7 mouse cellular contexts compared by ENCODE assay signal in the genomic region with DNA sequence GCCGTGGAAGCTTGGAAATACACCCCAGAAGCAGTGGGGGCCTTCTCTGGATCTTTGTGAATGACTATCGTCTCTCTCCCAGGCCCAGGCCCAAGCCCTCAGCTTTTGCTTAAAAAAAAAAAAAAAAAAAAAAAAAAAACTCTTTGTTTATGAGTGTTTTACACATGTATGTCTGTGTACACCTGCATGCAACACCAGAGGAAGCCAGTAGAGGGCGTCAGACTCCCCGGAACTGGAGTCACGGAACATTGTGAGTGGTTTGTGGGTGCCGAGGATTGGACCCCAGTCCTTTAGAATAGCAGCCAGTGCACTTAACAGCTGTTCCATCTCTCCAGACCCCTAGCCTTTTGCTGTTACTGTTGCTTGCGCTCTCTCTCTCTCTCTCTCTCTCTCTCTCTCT. TPM values are rescaled to one million over a fixed set of nuclear protein-coding genes. Genes with fewer than 3 reads are reported as not detected.
DNase-seq lines count a peak whose midpoint lies in the region; ATAC-seq and TF ChIP-seq lines count a peak whose summit lies in the region.

No protein-coding gene starts in this region.

- no peak for ATAC-seq in megakaryocyte, adult 5-6 weeks (ENCODE audit: poor library complexity, severe bottlenecking)
- no peak for ATAC-seq in embryonic facial prominence, embryonic 14.5 days (ENCODE audit: low read depth)
- ATAC-seq in limb, embryonic 14.5 days (ENCODE audit: low FRiP score, low read depth): no peak
- ATAC-seq in stomach, embryonic 14.5 days (ENCODE audit: insufficient number of reproducible peaks, insufficient read depth, low FRiP score, low read depth): no peak

- H3K4me1 ChIP-seq in megakaryocyte, embryonic 14.5 days: peaks cover 98% of the 10 kb centered on the region
- no peaks in the 10 kb centered on the region for H3K4me1 ChIP-seq in embryonic facial prominence, embryonic 14.5 days (ENCODE audit: control insufficient read depth, insufficient read depth, low read length)
- H3K4me1 ChIP-seq in limb, embryonic 14.5 days (ENCODE audit: control insufficient read depth, insufficient read depth, low read length): 0 out of 2 replicates have a peak, but pooled peaks cover 5% of the 10 kb centered on the region
- H3K4me1 ChIP-seq in stomach, embryonic 14.5 days (ENCODE audit: control insufficient read depth, insufficient read depth, low read length): no peaks in the 10 kb centered on the region

- H3K36me3 ChIP-seq in megakaryocyte, embryonic 14.5 days (replicated peaks; ENCODE audit: low read length): peaks cover 99% of the 10 kb centered on the region
- no peaks in the 10 kb centered on the region for H3K36me3 ChIP-seq in embryonic facial prominence, embryonic 14.5 days (ENCODE audit: control insufficient read depth, insufficient read depth, low read length)
- no peaks in the 10 kb centered on the region for H3K36me3 ChIP-seq in limb, embryonic 14.5 days (ENCODE audit: control insufficient read depth, insufficient read depth, low read length)
- no peaks in the 10 kb centered on the region for H3K36me3 ChIP-seq in stomach, embryonic 14.5 days (ENCODE audit: control insufficient read depth, insufficient read depth, low read length)

- H3K27ac ChIP-seq in embryonic facial prominence, embryonic 14.5 days (replicated peaks; ENCODE audit: low read depth, low read length): no peak overlapping the region
- H3K27ac ChIP-seq in limb, embryonic 14.5 days (replicated peaks; ENCODE audit: low read depth, low read length): no peak overlapping the region
- H3K27ac ChIP-seq in stomach, embryonic 14.5 days (ENCODE audit: low read length): no peak overlapping the region

- H3K4me2 ChIP-seq in embryonic facial prominence, embryonic 14.5 days (ENCODE audit: low read depth, low read length): peak overlapping the region; percentile 40
- peak overlapping the region; percentile 36; the same call in 1 of the 2 replicates for H3K4me2 ChIP-seq in limb, embryonic 14.5 days (replicated peaks; ENCODE audit: low read depth, low read length, severe bottlenecking)
- H3K4me2 ChIP-seq in stomach, embryonic 14.5 days (replicated peaks; ENCODE audit: low read depth, low read length): peak overlapping the region; percentile 13; the same call in 1 of the 2 replicates

- DNase-seq in embryonic facial prominence, embryonic 14.5 days (ENCODE audit: low spot score): no peak
- DNase-seq in limb, embryonic 14.5 days (ENCODE audit: low spot score): no peak
- no peak for DNase-seq in urinary bladder, adult 18-20 months (ENCODE audit: low spot score in 2 of 2)
- no peak for DNase-seq in ovary, postnatal 36 days (ENCODE audit: low spot score)

- no peak for TF ChIP-seq POLR2A in limb, embryonic 14.5 days (IDR thresholded peaks at IDR 0.05; ENCODE audit: borderline replicate concordance, extremely low read depth, insufficient read depth, insufficient read length)

- peaks cover 10% of the 10 kb centered on the region; the same call in 1 of the 2 replicates for H3K9me3 ChIP-seq in megakaryocyte, embryonic 14.5 days
- H3K9me3 ChIP-seq in embryonic facial prominence, embryonic 14.5 days (ENCODE audit: control insufficient read depth, low read length): no peaks in the 10 kb centered on the region
- H3K9me3 ChIP-seq in limb, embryonic 14.5 days (ENCODE audit: control insufficient read depth, low read length): no peaks in the 10 kb centered on the region
- no peaks in the 10 kb centered on the region for H3K9me3 ChIP-seq in stomach, embryonic 14.5 days (ENCODE audit: control insufficient read depth, low read depth, low read length)

- H3K4me3 ChIP-seq in megakaryocyte, embryonic 14.5 days (replicated peaks): peak overlapping the region; percentile 62
- peak overlapping the region; percentile 18 for H3K4me3 ChIP-seq in embryonic facial prominence, embryonic 14.5 days (ENCODE audit: low read depth, low read length)
- peak overlapping the region; percentile 8; the same call in 1 of the 2 replicates for H3K4me3 ChIP-seq in limb, embryonic 14.5 days (replicated peaks; ENCODE audit: low read length)
- no peak overlapping the region for H3K4me3 ChIP-seq in stomach, embryonic 14.5 days (ENCODE audit: low read depth, low read length)

- H3K9ac ChIP-seq in embryonic facial prominence, embryonic 14.5 days (ENCODE audit: low read depth, low read length): no peak overlapping the region
- no peak overlapping the region for H3K9ac ChIP-seq in limb, embryonic 14.5 days (ENCODE audit: low read depth, low read length, severe bottlenecking)
- no peak overlapping the region for H3K9ac ChIP-seq in stomach, embryonic 14.5 days (replicated peaks; ENCODE audit: low read depth, low read length)

- 57% methylated on average over 7 of the region's 7 CpGs for WGBS in embryonic facial prominence, embryonic 14.5 days
- WGBS in limb, embryonic 14.5 days: 59% methylated on average over 7 of the region's 7 CpGs
- WGBS in stomach, embryonic 14.5 days: 72% methylated on average over 7 of the region's 7 CpGs

- H3K27me3 ChIP-seq in megakaryocyte, embryonic 14.5 days (replicated peaks): no peaks in the 10 kb centered on the region
- H3K27me3 ChIP-seq in embryonic facial prominence, embryonic 14.5 days (replicated peaks; ENCODE audit: control insufficient read depth, insufficient read depth, low read length): no peaks in the 10 kb centered on the region
- no peaks in the 10 kb centered on the region for H3K27me3 ChIP-seq in limb, embryonic 14.5 days (ENCODE audit: control insufficient read depth, insufficient read depth, low read length)
- no peaks in the 10 kb centered on the region for H3K27me3 ChIP-seq in stomach, embryonic 14.5 days (ENCODE audit: control insufficient read depth, insufficient read depth, low read length)

RNA-seq across cellular contexts. Expression of a gene that starts 49.8 kb away (rescaled TPM):
- 102 and 296 TPM in 2 replicates for polyA plus RNA-seq in megakaryocyte, embryonic 14.5 days (2012; ENCODE audit: insufficient read depth, low replicate concordance)
- total RNA-seq in megakaryocyte, adult 5-6 weeks (2015): 54.5 and 60.9 TPM in 2 replicates
- 9.5 and 21.8 TPM in 2 replicates for total RNA-seq in megakaryocyte, adult 5-6 weeks (2017)
- 9.3 and 10.7 TPM in 2 replicates for polyA plus RNA-seq in embryonic facial prominence, embryonic 14.5 days (2014; fragmentation: Nextera tagmentation; extraction: Ambion mirVana)
- polyA plus RNA-seq in limb, embryonic 14.5 days (2012; rRNA removed): 12.3 and 16.4 TPM in 2 replicates
- polyA plus RNA-seq in limb, embryonic 14.5 days (2014; fragmentation: Nextera tagmentation; extraction: Ambion mirVana): 11.9 and 17.4 TPM in 2 replicates
- polyA plus RNA-seq in stomach, embryonic 14.5 days (2014; fragmentation: Nextera tagmentation; extraction: Ambion mirVana): 31.8 and 34.3 TPM in 2 replicates

RNA-seq across cellular contexts. Expression of a gene that starts 50.5 kb away (rescaled TPM):
- 165 and 265 TPM in 2 replicates for polyA plus RNA-seq in megakaryocyte, embryonic 14.5 days (2012; ENCODE audit: insufficient read depth, low replicate concordance)
- 22.3 and 25.1 TPM in 2 replicates for total RNA-seq in megakaryocyte, adult 5-6 weeks (2015)
- total RNA-seq in megakaryocyte, adult 5-6 weeks (2017): 33.0 and 43.3 TPM in 2 replicates
- 2.4 and 4.2 TPM in 2 replicates for polyA plus RNA-seq in embryonic facial prominence, embryonic 14.5 days (2014; fragmentation: Nextera tagmentation; extraction: Ambion mirVana)
- polyA plus RNA-seq in limb, embryonic 14.5 days (2012; rRNA removed): 1.8 and 3.4 TPM in 2 replicates
- 2.6 and 3.2 TPM in 2 replicates for polyA plus RNA-seq in limb, embryonic 14.5 days (2014; fragmentation: Nextera tagmentation; extraction: Ambion mirVana)
- 2.1 and 3.3 TPM in 2 replicates for polyA plus RNA-seq in stomach, embryonic 14.5 days (2014; fragmentation: Nextera tagmentation; extraction: Ambion mirVana)

Comparison
In these comparisons a context has a peak if more than half of its experiments do, and no peak if none do; other contexts are left out.
1. RNA of a gene that starts 50.5 kb away (polyA plus RNA-seq): 165 to 265 TPM in megakaryocyte, embryonic 14.5 days; 2.4 to 4.2 TPM in embryonic facial prominence, embryonic 14.5 days, 2.1 to 3.3 TPM in stomach, embryonic 14.5 days and 1.8 to 3.4 TPM in limb, embryonic 14.5 days; every median in the first group is over 10 times any median in the second.
2. Peak in every context shown above with its lines, with median percentiles within 50 percentile points of each other: H3K4me2 ChIP-seq.